Mouse (Mus musculus) lung, postnatal 4 days (tissue): Measurements from ENCODE around the gene Rhoa.

Source experiments
- DNase-seq, 2 experiments: peaks; one replicate each; pipeline ENCODE4 v3.0.0; 2021

Gene Rhoa

GRCm38 (mm10) chr9:108341801-108342200 lies 35.9 kb downstream of the Rhoa start:
- no peak for DNase-seq

- peak in 1 of 2 experiments; percentile 19 for DNase-seq
Measured at GRCm38 (mm10) chr9:108342301-108342831, 36.4 kb downstream of the Rhoa start.

- no peak for DNase-seq
Measured at GRCm38 (mm10) chr9:108343331-108343730, 37.4 kb downstream of the Rhoa start.

GRCm38 (mm10) chr9:108343835-108344234 lies 37.9 kb downstream of the Rhoa start:
- DNase-seq = no peak

DNA sequence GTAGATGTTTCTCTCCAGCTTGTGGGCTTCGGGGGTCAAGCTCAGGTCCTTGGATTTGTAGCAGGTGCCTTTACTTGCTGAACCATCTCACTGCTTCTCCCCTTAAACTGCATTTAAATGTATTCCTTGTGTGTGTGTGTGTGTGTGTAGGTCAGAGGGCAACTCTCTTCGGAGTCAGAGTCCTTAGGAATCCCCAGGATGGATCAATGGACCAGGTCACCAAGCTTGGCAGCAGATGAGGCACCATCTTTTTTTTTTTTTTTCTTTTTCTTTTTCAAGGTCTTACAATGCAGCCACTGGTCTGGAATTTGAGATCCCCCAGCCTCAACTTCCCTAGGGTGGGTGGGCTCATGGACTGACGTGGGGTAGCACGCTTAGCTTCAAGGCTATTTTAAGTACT lies 38.5 kb downstream of the Rhoa start:
- no peak for DNase-seq

DNA sequence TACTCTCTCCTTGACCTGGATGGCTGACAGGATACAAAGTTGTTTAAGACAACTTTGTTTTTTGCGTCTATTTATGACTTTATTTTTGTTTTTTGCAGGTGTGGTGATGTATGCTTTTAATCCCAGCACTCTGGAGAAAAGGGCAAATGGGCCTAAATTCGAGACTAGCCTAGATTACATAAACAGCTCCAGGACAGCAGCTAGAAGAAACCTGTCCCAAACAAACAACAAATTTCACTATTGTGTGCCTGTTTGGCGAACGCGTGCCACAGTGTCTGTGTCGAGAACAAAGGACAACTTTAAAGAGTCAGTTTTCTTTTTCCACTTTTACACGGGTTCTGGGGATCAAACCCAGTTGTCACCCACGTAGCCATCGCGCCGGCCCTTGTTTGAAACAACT lies 41.1 kb downstream of the Rhoa start:
- DNase-seq = no peak

DNA sequence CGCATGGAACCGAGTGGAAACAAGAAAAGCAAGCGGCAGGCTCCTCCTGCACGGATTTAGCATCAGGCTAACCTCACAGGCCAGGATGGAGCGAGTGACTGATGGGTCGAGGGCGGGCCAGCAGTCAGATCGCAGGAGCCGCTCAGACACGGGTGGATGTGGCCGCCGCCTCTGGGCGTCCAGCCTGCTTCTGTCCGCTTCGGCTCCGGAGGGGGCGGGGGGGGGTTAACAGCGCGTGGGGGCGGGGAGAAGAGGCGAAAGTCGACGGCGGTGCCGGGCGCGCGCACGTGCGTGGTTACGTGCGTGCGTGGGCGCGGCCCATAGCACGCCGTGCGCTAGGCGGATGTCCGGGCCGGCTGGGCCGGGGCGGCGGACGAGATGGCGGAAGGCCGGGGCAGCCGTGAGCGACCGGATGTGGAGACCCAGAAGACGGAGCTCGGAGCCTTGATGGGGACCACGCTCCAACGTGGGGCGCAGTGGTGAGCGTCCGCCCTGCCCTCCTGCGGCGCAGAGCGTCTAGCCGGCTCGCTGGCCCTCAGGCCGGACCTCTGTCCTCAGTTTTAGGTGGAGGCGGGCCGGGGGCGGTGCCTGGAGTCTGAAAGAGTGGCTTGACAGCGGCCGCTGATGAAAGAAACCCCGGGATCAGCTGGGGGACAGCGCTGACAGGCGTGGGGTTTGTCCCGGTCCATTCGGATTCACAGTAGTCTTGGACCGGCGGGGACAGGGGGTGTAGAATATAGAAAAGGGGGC lies 41.8 kb downstream of the Rhoa start, which contains the start of gene Usp4:
TSS of gene Usp4 (plus strand) at position 314 of the 750 bp plus-strand sequence.
- DNase-seq = peak; percentile 92 to 96

- no peak for DNase-seq
Measured at GRCm38 (mm10) chr9:108348290-108348680, 42.4 kb downstream of the Rhoa start.

GRCm38 (mm10) chr9:108349727-108350126 lies 43.8 kb downstream of the Rhoa start:
- no peak for DNase-seq

DNA sequence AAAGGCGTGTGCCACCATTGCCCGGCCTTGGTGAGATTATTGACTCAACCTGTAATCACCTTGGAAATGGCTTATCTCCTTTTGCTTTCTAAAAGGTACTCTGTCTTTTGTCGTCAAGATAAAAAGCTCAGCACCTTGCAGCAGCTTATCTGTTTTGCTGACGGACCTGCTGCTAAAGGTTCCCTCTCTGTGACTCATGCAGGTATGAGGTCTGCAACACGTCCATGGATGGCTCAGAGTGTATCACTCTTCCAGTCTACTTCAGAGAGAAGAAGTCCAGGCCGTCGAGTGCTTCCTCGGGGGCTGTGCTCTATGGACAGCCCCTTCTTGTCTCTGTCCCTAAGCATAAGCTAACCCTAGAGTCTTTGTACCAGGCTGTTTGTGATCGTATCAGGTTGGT lies 72.3 kb downstream of the Rhoa start:
- no peak for DNase-seq

GRCm38 (mm10) chr9:108378736-108379135 lies 72.8 kb downstream of the Rhoa start:
- DNase-seq = peak in 1 of 2 experiments; percentile 40

DNA sequence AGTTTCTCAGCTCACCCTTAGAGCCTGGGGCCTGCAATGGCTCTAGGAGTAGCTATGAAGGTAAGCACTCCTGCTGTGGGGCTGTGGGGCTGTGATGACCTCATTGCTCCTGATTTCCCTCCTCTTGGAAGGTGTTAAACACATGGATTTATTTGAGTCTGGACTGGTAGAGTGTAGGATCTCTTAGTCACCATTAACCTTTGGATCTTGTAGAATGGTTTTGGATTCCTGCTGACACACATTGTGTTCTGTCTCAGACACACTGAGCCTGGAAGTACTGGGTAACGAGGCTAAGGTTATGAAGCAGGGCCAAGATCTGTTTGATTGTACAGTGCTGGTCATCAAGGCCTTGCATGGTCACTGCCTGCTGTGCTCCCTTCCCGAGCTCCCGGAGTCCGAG lies 73.4 kb downstream of the Rhoa start:
- DNase-seq = no peak

DNA sequence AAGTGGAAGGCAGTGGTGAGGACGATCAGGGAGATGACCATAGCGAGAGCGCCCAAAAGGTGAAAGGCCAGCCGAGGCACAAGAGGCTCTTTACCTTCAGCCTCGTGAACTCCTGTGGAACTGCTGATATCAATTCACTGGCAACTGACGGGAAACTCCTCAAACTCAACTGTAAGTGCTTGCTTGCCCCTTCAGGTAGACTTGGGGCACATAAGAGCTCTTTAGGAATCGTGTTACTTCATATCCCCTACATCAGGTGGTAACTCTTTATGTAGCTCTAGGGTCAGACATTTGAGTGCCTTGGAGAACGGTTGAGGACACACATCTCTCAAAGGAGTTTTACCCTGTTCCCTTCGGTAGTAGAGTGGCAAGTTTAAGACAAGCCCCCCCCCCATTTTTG lies 75.5 kb downstream of the Rhoa start:
- DNase-seq = peak; percentile 15 to 46

DNA sequence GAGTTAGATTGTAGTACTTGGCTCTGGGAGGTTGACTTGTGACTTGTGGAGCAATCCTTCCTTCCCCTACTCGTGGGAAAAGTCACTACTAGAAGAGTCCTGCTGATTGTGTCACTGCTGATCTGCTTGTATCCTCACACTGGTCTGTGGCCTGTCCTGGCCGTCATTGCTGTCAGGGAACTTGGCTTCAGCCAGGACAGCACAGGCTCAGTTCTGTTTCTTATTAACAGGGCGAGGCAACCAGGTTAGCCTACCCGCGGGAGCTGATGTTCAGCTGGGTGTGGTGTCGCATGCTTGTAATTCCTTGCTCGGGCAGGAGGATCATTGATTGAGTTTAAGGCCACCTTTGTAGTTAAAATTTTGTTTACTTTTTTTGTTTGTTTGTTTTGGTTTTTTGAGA lies 79.1 kb downstream of the Rhoa start:
- DNase-seq = peak in 1 of 2 experiments; percentile 27

DNA sequence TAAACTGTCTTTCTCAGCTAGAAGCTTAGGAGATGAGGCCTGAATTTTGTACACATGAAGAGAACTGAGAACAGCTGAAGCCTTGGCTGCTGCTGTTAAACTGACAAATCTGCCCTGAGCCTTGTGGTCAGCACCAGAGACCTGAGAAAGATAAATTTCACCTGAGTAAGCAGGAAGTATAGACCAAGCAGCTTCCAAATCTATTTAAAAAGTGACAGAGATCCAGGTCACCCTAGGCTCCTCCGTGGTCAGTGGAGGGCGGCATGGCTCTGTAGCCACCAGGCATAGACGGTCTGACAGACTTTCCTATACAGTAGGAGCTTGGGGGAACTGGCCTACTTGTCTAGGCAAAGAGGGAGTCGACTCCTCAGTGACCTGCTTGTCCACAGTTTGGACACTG lies 80.9 kb downstream of the Rhoa start:
- no peak for DNase-seq
